Mouse (Mus musculus): Measurements from ENCODE around the gene B3galt2. TPM values are rescaled to one million over a fixed set of nuclear protein-coding genes. Genes with fewer than 3 reads are reported as not detected.

The B3galt2 gene
- polyA plus RNA-seq, 1 experiment from 2014 or later = 0.77 TPM

Other genes starting within 250 kb of the B3galt2 start
- 20.9 and 26.0 TPM in 2 replicates for gene Cdc73, start 62.2 kb downstream of the B3galt2 start, polyA plus RNA-seq (2015; fragmentation: Nextera tagmentation; extraction: Ambion mirVana)
- 92.9 and 93.7 TPM in 2 replicates for gene Glrx2, start 75.7 kb downstream of the B3galt2 start, polyA plus RNA-seq (2015; fragmentation: Nextera tagmentation; extraction: Ambion mirVana)
- gene Trove2, start 136.4 kb downstream of the B3galt2 start, polyA plus RNA-seq (2015; fragmentation: Nextera tagmentation; extraction: Ambion mirVana) = 17.1 and 18.0 TPM in 2 replicates
- gene Uchl5, start 136.6 kb downstream of the B3galt2 start, polyA plus RNA-seq (2015; fragmentation: Nextera tagmentation; extraction: Ambion mirVana) = 78.6 and 85.0 TPM in 2 replicates

All from limb, embryonic 15.5 days (tissue).